Mouse (Mus musculus) stomach, embryonic 15.5 days (tissue): ENCODE data around the gene Tpcn1. TPM values are rescaled to one million over a fixed set of nuclear protein-coding genes. Genes with fewer than 3 reads are reported as not detected.
"Not testable (repeated sequence)": the region's sequence is repeated elsewhere in the genome, so short reads cannot be mapped to it uniquely, and the experiment has no call there.

ENCODE experiments used
- ATAC-seq: fragments of 200-750 bp; cut with Nextera tagmentation; 2 replicates; pipeline ENCODE4 v1.8.0; 2017; ENCODE audit warnings: low read depth, moderate number of reproducible peaks, moderate TSS enrichment; ENCODE audit not compliant: insufficient read depth, low FRiP score
- H3K27ac ChIP-seq: fragments of 300-500 bp; sonication (generic); 2 replicates; pipeline ENCODE4 v1.5.1; 2015; ENCODE audit warnings: mild to moderate bottlenecking, inconsistent platforms
- H3K27me3 ChIP-seq: fragments of 300-500 bp; sonication (generic); replicated peaks from 2 replicates; pipeline ENCODE4 v1.6.1; 2015; ENCODE audit warnings: inconsistent platforms
- H3K36me3 ChIP-seq: fragments of 300-500 bp; sonication (generic); 2 replicates; pipeline ENCODE4 v1.6.1; 2015; ENCODE audit warnings: inconsistent platforms
- H3K4me1 ChIP-seq: fragments of 300-500 bp; sonication (generic); 2 replicates; pipeline ENCODE4 v1.6.1; 2015; ENCODE audit warnings: inconsistent platforms
- H3K4me2 ChIP-seq: fragments of 300-500 bp; sonication (generic); 2 replicates; pipeline ENCODE4 v1.6.1; 2015; ENCODE audit warnings: mild to moderate bottlenecking, inconsistent platforms
- H3K4me3 ChIP-seq: fragments of 300-500 bp; sonication (generic); replicated peaks from 2 replicates; pipeline ENCODE4 v1.5.1; 2015; ENCODE audit warnings: inconsistent platforms
- H3K9ac ChIP-seq: fragments of 300-500 bp; sonication (generic); 2 replicates; pipeline ENCODE4 v1.6.1; 2015; ENCODE audit warnings: inconsistent platforms
- H3K9me3 ChIP-seq: fragments of 300-500 bp; sonication (generic); 2 replicates; pipeline ENCODE4 v1.6.1; 2016; ENCODE audit warnings: inconsistent platforms
- WGBS: fragments of 180-500 bp; shearing (Covaris S2); methylation state at CpG from one replicate; pipeline ENCODE4 v1.1.7; 2015; 5-methylcytosine and 5-hydroxymethylcytosine counted together
- polyA plus RNA-seq: library from polyadenylated mRNA; unstranded; fragments of >200 nt; fragmentation: Nextera tagmentation; extraction: Ambion mirVana; gene quantifications from 2 replicates; pipeline ENCODE4 v1.2.1, GENCODE M21; 2015

Tpcn1 gene
- polyA plus RNA-seq, 1 experiment from 2014 or later: 25.7 TPM

GRCm38 (mm10) chr5:120502675-120503143, 85.8 kb downstream of the Tpcn1 start:
- peak overlapping the region; percentile 75 for H3K4me3 ChIP-seq
- no peaks in the 10 kb centered on the region for H3K9me3 ChIP-seq
- H3K27me3 ChIP-seq: no peaks in the 10 kb centered on the region
- peaks cover 21% of the 10 kb centered on the region for H3K4me1 ChIP-seq
- no peak for ATAC-seq
- 9% methylated on average over 12 of the region's 12 CpGs for WGBS
- H3K36me3 ChIP-seq: no peaks in the 10 kb centered on the region
- H3K27ac ChIP-seq: no peak overlapping the region
- peak overlapping the region; percentile 81 for H3K9ac ChIP-seq
- H3K4me2 ChIP-seq: peak overlapping the region; percentile 87

- ATAC-seq: no peak
- Histone ChIP-seq H3K9me3 (no peaks in the 10 kb centered on the region), H3K4me2 (peak overlapping the region; percentile 87), H3K36me3 (no peaks in the 10 kb centered on the region), H3K27me3 (no peaks in the 10 kb centered on the region), H3K4me1 (peaks cover 21% of the 10 kb centered on the region), H3K9ac (no peak overlapping the region), H3K27ac (no peak overlapping the region), H3K4me3 (peak overlapping the region; percentile 75)
- 66% methylated on average over 9 of the region's 9 CpGs for WGBS
These were observed 86.3 kb downstream of the Tpcn1 start for GRCm38 (mm10) chr5:120502147-120502621.

GRCm38 (mm10) chr5:120500609-120501008, 87.9 kb downstream of the Tpcn1 start:
- H3K36me3 ChIP-seq, H3K27me3 ChIP-seq, ATAC-seq, H3K27ac ChIP-seq, H3K9me3 ChIP-seq, H3K9ac ChIP-seq, H3K4me3 ChIP-seq, H3K4me2 ChIP-seq: not testable (repeated sequence)
- peaks cover 17% of the 10 kb centered on the region for H3K4me1 ChIP-seq
- 82% methylated on average over 9 of the region's 9 CpGs for WGBS

GRCm38 (mm10) chr5:120499202-120499601, 89.3 kb downstream of the Tpcn1 start:
- no peak overlapping the region for H3K9ac ChIP-seq
- H3K27ac ChIP-seq: no peak overlapping the region
- no peaks in the 10 kb centered on the region for H3K27me3 ChIP-seq
- no peaks in the 10 kb centered on the region for H3K9me3 ChIP-seq
- 82% methylated on average over 4 of the region's 4 CpGs for WGBS
- H3K4me2 ChIP-seq: no peak overlapping the region
- no peaks in the 10 kb centered on the region for H3K36me3 ChIP-seq
- H3K4me1 ChIP-seq: peaks cover 13% of the 10 kb centered on the region
- H3K4me3 ChIP-seq: no peak overlapping the region
- ATAC-seq: no peak

GRCm38 (mm10) chr5:120497071-120497470, 91.4 kb downstream of the Tpcn1 start:
- Histone ChIP-seq H3K4me3 (no peak overlapping the region), H3K4me1 (peaks cover 6% of the 10 kb centered on the region), H3K36me3 (peaks cover 10% of the 10 kb centered on the region; the same call in 1 of the 2 replicates), H3K27me3 (no peaks in the 10 kb centered on the region), H3K27ac (no peak overlapping the region), H3K9me3 (no peaks in the 10 kb centered on the region), H3K9ac (no peak overlapping the region), H3K4me2 (no peak overlapping the region)
- 83% methylated on average over 3 of the region's 3 CpGs for WGBS
- no peak for ATAC-seq

- no peak for ATAC-seq
- H3K4me2 ChIP-seq: no peak overlapping the region
- WGBS: 85% methylated on average over 13 of the region's 13 CpGs
- H3K9ac ChIP-seq: no peak overlapping the region
- H3K36me3 ChIP-seq: peaks cover 10% of the 10 kb centered on the region; the same call in 1 of the 2 replicates
- no peak overlapping the region for H3K4me3 ChIP-seq
- H3K9me3 ChIP-seq: no peaks in the 10 kb centered on the region
- no peak overlapping the region for H3K27ac ChIP-seq
- no peaks in the 10 kb centered on the region for H3K27me3 ChIP-seq
- H3K4me1 ChIP-seq: no peaks in the 10 kb centered on the region
These were observed 92.7 kb downstream of the Tpcn1 start for GRCm38 (mm10) chr5:120495703-120496226.

- no peak overlapping the region for H3K4me2 ChIP-seq
- no peak overlapping the region for H3K4me3 ChIP-seq
- no peak overlapping the region for H3K9ac ChIP-seq
- H3K9me3 ChIP-seq: no peaks in the 10 kb centered on the region
- H3K27ac ChIP-seq: no peak overlapping the region
- H3K4me1 ChIP-seq: no peaks in the 10 kb centered on the region
- no peak for ATAC-seq
- peaks cover 10% of the 10 kb centered on the region; the same call in 1 of the 2 replicates for H3K36me3 ChIP-seq
- H3K27me3 ChIP-seq: no peaks in the 10 kb centered on the region
- WGBS: 79% methylated on average over 10 of the region's 10 CpGs
These were observed 93.3 kb downstream of the Tpcn1 start for GRCm38 (mm10) chr5:120495064-120495702.

- Histone ChIP-seq H3K4me3 (no peak overlapping the region), H3K27me3 (no peaks in the 10 kb centered on the region), H3K36me3 (peaks cover 10% of the 10 kb centered on the region; the same call in 1 of the 2 replicates), H3K27ac (no peak overlapping the region), H3K9me3 (no peaks in the 10 kb centered on the region), H3K4me1 (no peaks in the 10 kb centered on the region), H3K4me2 (no peak overlapping the region), H3K9ac (no peak overlapping the region)
- WGBS: 89% methylated on average over 9 of the region's 9 CpGs
- no peak for ATAC-seq
These were observed 94.5 kb downstream of the Tpcn1 start for GRCm38 (mm10) chr5:120493873-120494395.

GRCm38 (mm10) chr5:120493440-120493839, 95.0 kb downstream of the Tpcn1 start:
- Histone ChIP-seq H3K4me1 (no peaks in the 10 kb centered on the region), H3K9ac (no peak overlapping the region), H3K4me2 (no peak overlapping the region), H3K9me3 (no peaks in the 10 kb centered on the region), H3K36me3 (peaks cover 10% of the 10 kb centered on the region; the same call in 1 of the 2 replicates), H3K4me3 (no peak overlapping the region), H3K27me3 (no peaks in the 10 kb centered on the region), H3K27ac (no peak overlapping the region)
- WGBS: 87% methylated on average over 6 of the region's 6 CpGs
- no peak for ATAC-seq

GRCm38 (mm10) chr5:120492437-120492836, 96.0 kb downstream of the Tpcn1 start:
- Histone ChIP-seq H3K9me3 (no peaks in the 10 kb centered on the region), H3K36me3 (peaks cover 10% of the 10 kb centered on the region; the same call in 1 of the 2 replicates), H3K4me2 (no peak overlapping the region), H3K9ac (no peak overlapping the region), H3K4me3 (no peak overlapping the region), H3K27ac (no peak overlapping the region), H3K4me1 (no peaks in the 10 kb centered on the region), H3K27me3 (no peaks in the 10 kb centered on the region)
- ATAC-seq: no peak
- WGBS: 61% methylated on average over 11 of the region's 11 CpGs

GRCm38 (mm10) chr5:120490679-120491192, 97.7 kb downstream of the Tpcn1 start:
- Histone ChIP-seq H3K27me3 (no peaks in the 10 kb centered on the region), H3K9me3 (no peaks in the 10 kb centered on the region), H3K9ac (no peak overlapping the region), H3K4me3 (no peak overlapping the region), H3K4me1 (no peaks in the 10 kb centered on the region), H3K4me2 (no peak overlapping the region), H3K36me3 (peaks cover 20% of the 10 kb centered on the region; the same call in 1 of the 2 replicates), H3K27ac (no peak overlapping the region)
- ATAC-seq: no peak
- 81% methylated on average over 8 of the region's 8 CpGs for WGBS

- no peak overlapping the region for H3K27ac ChIP-seq
- H3K9ac ChIP-seq: no peak overlapping the region
- ATAC-seq: no peak
- H3K4me1 ChIP-seq: no peaks in the 10 kb centered on the region
- peaks cover 19% of the 10 kb centered on the region; the same call in 1 of the 2 replicates for H3K36me3 ChIP-seq
- no peak overlapping the region for H3K4me2 ChIP-seq
- WGBS: 82% methylated on average over 8 of the region's 8 CpGs
- no peaks in the 10 kb centered on the region for H3K9me3 ChIP-seq
- no peak overlapping the region for H3K4me3 ChIP-seq
- H3K27me3 ChIP-seq: no peaks in the 10 kb centered on the region
These were observed 100.6 kb downstream of the Tpcn1 start for GRCm38 (mm10) chr5:120487844-120488243.
